Mouse (Mus musculus) right cerebral cortex, postnatal 4 days (tissue): ENCODE results near the gene Mast4.

ENCODE experiments used
- DNase-seq: peaks from one replicate; pipeline ENCODE4 v3.0.0-alpha.2; 2022

The Mast4 gene

GRCm38 (mm10) chr13:103238034-103238705 lies 96.1 kb downstream of the Mast4 start:
- no peak for DNase-seq

GRCm38 (mm10) chr13:103232171-103232570 lies 102.1 kb downstream of the Mast4 start:
- DNase-seq = no peak

- DNase-seq = no peak
Observed at GRCm38 (mm10) chr13:103229069-103229468, 105.2 kb downstream of the Mast4 start.

- DNase-seq = no peak
Observed at GRCm38 (mm10) chr13:103225895-103226815, 108.1 kb downstream of the Mast4 start.

GRCm38 (mm10) chr13:103225217-103225894 lies 108.9 kb downstream of the Mast4 start:
- no peak for DNase-seq

GRCm38 (mm10) chr13:103220479-103221064 lies 113.7 kb downstream of the Mast4 start:
- no peak for DNase-seq

GRCm38 (mm10) chr13:103219999-103220398 lies 114.3 kb downstream of the Mast4 start:
- no peak for DNase-seq

- no peak for DNase-seq
Observed at GRCm38 (mm10) chr13:103217486-103217885, 116.8 kb downstream of the Mast4 start.

- no peak for DNase-seq
Observed at GRCm38 (mm10) chr13:103214506-103214905, 119.8 kb downstream of the Mast4 start.

- DNase-seq = no peak
Observed at GRCm38 (mm10) chr13:103211953-103212352, 122.3 kb downstream of the Mast4 start.

GRCm38 (mm10) chr13:103211501-103211941 lies 122.8 kb downstream of the Mast4 start:
- DNase-seq = no peak

GRCm38 (mm10) chr13:103210746-103211145 lies 123.6 kb downstream of the Mast4 start:
- DNase-seq = no peak

- no peak for DNase-seq
Observed at GRCm38 (mm10) chr13:103207199-103207598, 127.1 kb downstream of the Mast4 start.

- no peak for DNase-seq
Observed at GRCm38 (mm10) chr13:103206644-103207043, 127.7 kb downstream of the Mast4 start.

- no peak for DNase-seq
Observed at GRCm38 (mm10) chr13:103205191-103205590, 129.1 kb downstream of the Mast4 start.

- no peak for DNase-seq
Observed at GRCm38 (mm10) chr13:103203376-103203895, 130.9 kb downstream of the Mast4 start.

- no peak for DNase-seq
Observed at GRCm38 (mm10) chr13:103201016-103201760, 133.1 kb downstream of the Mast4 start.

GRCm38 (mm10) chr13:103199823-103200660 lies 134.3 kb downstream of the Mast4 start:
- DNase-seq = no peak

- no peak for DNase-seq
Observed at GRCm38 (mm10) chr13:103198210-103198940, 135.9 kb downstream of the Mast4 start.

GRCm38 (mm10) chr13:103196307-103196706 lies 138.0 kb downstream of the Mast4 start:
- DNase-seq = no peak
